Mouse (Mus musculus): ENCODE data around the gene Usb1.
"Not testable (repeated sequence)": the region's sequence is repeated elsewhere in the genome, so short reads cannot be mapped to it uniquely, and the experiment has no call there.

The Usb1 gene

GRCm38 (mm10) chr8:95376309-95376999, 44.4 kb downstream of the Usb1 start:
- DNase-seq = no peak

- no peak for DNase-seq
Observed at GRCm38 (mm10) chr8:95377101-95377500, 45.0 kb downstream of the Usb1 start.

- DNase-seq = peak; percentile 44
Observed at GRCm38 (mm10) chr8:95377863-95378291, 45.8 kb downstream of the Usb1 start.

GRCm38 (mm10) chr8:95378928-95379327, 46.8 kb downstream of the Usb1 start:
- DNase-seq = not testable (repeated sequence)

- peak; percentile 30 for DNase-seq
Observed at GRCm38 (mm10) chr8:95380953-95381352, 48.9 kb downstream of the Usb1 start.

GRCm38 (mm10) chr8:95381595-95381994, 49.5 kb downstream of the Usb1 start:
- DNase-seq = no peak

- no peak for DNase-seq
Observed at GRCm38 (mm10) chr8:95384501-95384900, 52.4 kb downstream of the Usb1 start.

- DNase-seq = no peak
Observed at GRCm38 (mm10) chr8:95386037-95386436, 54.0 kb downstream of the Usb1 start.

GRCm38 (mm10) chr8:95387221-95387620, 55.1 kb downstream of the Usb1 start:
- no peak for DNase-seq

GRCm38 (mm10) chr8:95387936-95388335, 55.9 kb downstream of the Usb1 start:
- DNase-seq = no peak

- no peak for DNase-seq
Observed at GRCm38 (mm10) chr8:95390312-95390711, 58.2 kb downstream of the Usb1 start.

GRCm38 (mm10) chr8:95391101-95391500, 59.0 kb downstream of the Usb1 start:
- DNase-seq = no peak

- DNase-seq = peak; percentile 49
Observed at GRCm38 (mm10) chr8:95392604-95393003, 60.5 kb downstream of the Usb1 start.

- no peak for DNase-seq
Observed at GRCm38 (mm10) chr8:95395186-95395918, 63.3 kb downstream of the Usb1 start.

- no peak for DNase-seq
Observed at GRCm38 (mm10) chr8:95396752-95397151, 64.7 kb downstream of the Usb1 start.
